Mouse (Mus musculus) layer of hippocampus, postnatal 25 days (tissue): ENCODE measurements at regions not wholly inside any gene's neighbourhood (a gene's known extent, or its start where the extent isn't known, plus 50 kb on each side); places are given as distances from the start of the nearest gene placed in this dataset.
"Not testable (repeated sequence)": the region's sequence is repeated elsewhere in the genome, so short reads cannot be mapped to it uniquely, and the experiment has no call there.

ENCODE experiments used
- DNase-seq, 2 experiments: peaks; one replicate each; pipeline ENCODE4 v3.0.0; 2022; ENCODE audit warnings: mixed read lengths in 2 of 2, low spot score in 1 of 2; ENCODE audit errors: extremely low spot score in 1 of 2

- DNase-seq = no peak
Measured at GRCm38 (mm10) chr14:15842024-15842599, 403.3 kb upstream of the Lrrc3b start.

- no peak for DNase-seq
Measured at GRCm38 (mm10) chr14:15868520-15868919, 380.6 kb upstream of the Ngly1 start.

- no peak for DNase-seq
Measured at GRCm38 (mm10) chr14:15872013-15872412, 377.1 kb upstream of the Ngly1 start.

- no peak for DNase-seq
Measured at GRCm38 (mm10) chr14:15880146-15880545, 368.9 kb upstream of the Ngly1 start.

GRCm38 (mm10) chr14:15881284-15881683 lies 367.8 kb upstream of the Ngly1 start:
- peak in 1 of 2 experiments; percentile 31 for DNase-seq

GRCm38 (mm10) chr14:15884641-15885340 lies 364.3 kb upstream of the Ngly1 start:
- DNase-seq = no peak

GRCm38 (mm10) chr14:15897098-15897497 lies 352.0 kb upstream of the Ngly1 start:
- DNase-seq = no peak

- DNase-seq = not testable (repeated sequence)
Measured at GRCm38 (mm10) chr14:15906429-15906828, 342.7 kb upstream of the Ngly1 start.

- DNase-seq = not testable (repeated sequence)
Measured at GRCm38 (mm10) chr14:15913206-15913605, 335.9 kb upstream of the Ngly1 start.

GRCm38 (mm10) chr14:15914176-15914575 lies 334.9 kb upstream of the Ngly1 start:
- DNase-seq = no peak

- DNase-seq = not testable (repeated sequence)
Measured at GRCm38 (mm10) chr14:15924676-15925075, 324.4 kb upstream of the Ngly1 start.

- DNase-seq = no peak
Measured at GRCm38 (mm10) chr14:15934729-15935128, 314.4 kb upstream of the Ngly1 start.

- no peak for DNase-seq
Measured at GRCm38 (mm10) chr14:15970321-15970720, 278.8 kb upstream of the Ngly1 start.

GRCm38 (mm10) chr14:15970767-15971166 lies 278.3 kb upstream of the Ngly1 start:
- no peak for DNase-seq

GRCm38 (mm10) chr14:15971306-15971705 lies 277.8 kb upstream of the Ngly1 start:
- DNase-seq = no peak

- no peak for DNase-seq
Measured at GRCm38 (mm10) chr14:15977366-15977765, 271.7 kb upstream of the Ngly1 start.

- DNase-seq = no peak
Measured at GRCm38 (mm10) chr14:15978329-15978728, 270.8 kb upstream of the Ngly1 start.

GRCm38 (mm10) chr14:16005409-16005808 lies 243.7 kb upstream of the Ngly1 start:
- DNase-seq = no peak

- DNase-seq = no peak
Measured at GRCm38 (mm10) chr14:16006968-16007367, 242.1 kb upstream of the Ngly1 start.

GRCm38 (mm10) chr14:16009778-16010177 lies 239.3 kb upstream of the Ngly1 start:
- DNase-seq = no peak

- no peak for DNase-seq
Measured at GRCm38 (mm10) chr14:16023853-16024252, 225.2 kb upstream of the Ngly1 start.

- DNase-seq = no peak
Measured at GRCm38 (mm10) chr14:16037771-16038170, 211.3 kb upstream of the Ngly1 start.
